Mouse (Mus musculus) cerebellum, adult 2 months (tissue): Measurements from ENCODE around the gene Dusp6.

Experiments used
- CTCF ChIP-seq: fragments of 200-500 bp; IDR thresholded peaks from 2 replicates; pipeline ENCODE4 v1.5.1; 2011; ENCODE audit warnings: low read depth, mild to moderate bottlenecking, control low read depth, low read length, moderate library complexity, borderline replicate concordance; ENCODE audit not compliant: insufficient read depth
- POLR2A ChIP-seq: fragments of 200-500 bp; IDR thresholded peaks from 2 replicates; pipeline ENCODE4 v1.6.1; 2011; ENCODE audit warnings: low read length, control low read depth, borderline replicate concordance; ENCODE audit not compliant: insufficient read depth

DNA sequence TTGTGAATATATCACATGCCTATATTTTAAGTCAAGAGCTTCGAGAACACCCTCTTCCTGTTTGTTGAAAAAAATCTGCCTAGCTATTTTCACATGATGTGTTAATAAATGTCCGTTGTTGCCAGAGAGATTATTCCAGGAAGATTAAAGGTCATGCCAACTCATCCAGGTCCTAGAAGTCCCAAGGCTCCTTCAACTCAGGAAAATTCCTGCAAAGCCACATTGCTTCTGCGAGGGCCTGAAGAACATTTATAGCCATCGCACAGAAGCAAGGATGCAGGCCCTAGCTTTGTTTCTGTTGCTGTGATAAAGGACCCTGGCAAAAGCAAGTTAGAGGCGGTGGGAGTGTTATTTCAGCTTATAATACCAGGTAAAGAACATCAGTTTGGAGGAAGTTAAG is 5.5 kb upstream of the Dusp6 start:
- TF ChIP-seq CTCF (no peak), POLR2A (no peak)
